In the genomic region with DNA sequence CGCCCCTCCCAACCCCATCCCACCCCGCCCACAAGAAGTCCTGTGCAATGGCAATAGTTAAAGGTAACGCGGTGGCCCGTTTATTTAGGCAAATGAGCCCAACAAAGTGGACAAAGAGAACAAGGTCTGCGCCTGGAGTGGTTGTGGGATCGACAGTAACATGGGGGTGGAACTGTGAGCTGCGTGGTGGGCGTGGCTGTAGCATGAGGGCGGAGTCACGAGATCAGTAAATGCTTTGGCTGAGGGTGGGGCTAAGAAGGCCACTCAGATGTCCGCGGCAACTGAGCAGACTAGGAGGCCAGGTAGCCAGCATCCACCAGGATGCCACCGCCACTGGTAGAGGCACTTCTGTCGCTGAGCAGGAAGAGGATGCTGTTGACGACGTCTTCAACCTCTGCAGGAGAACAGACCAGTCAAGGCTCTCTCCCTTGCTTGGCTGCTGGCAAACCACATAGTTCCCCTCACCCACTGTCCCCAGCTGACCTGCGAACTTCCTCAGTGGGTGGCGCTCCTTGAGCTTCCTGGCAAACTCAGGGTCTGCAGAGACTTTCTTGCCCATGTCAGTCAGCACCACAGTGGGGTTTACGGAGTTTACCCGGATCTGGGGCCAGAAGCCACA, we compare ENCODE assay signal across 7 mouse cellular contexts. TPM values are rescaled to one million over a fixed set of nuclear protein-coding genes. Genes with fewer than 3 reads are reported as not detected.
DNase-seq lines count a peak whose midpoint lies in the region; ATAC-seq and TF ChIP-seq lines count a peak whose summit lies in the region.
"Not testable (repeated sequence)": the region's sequence is repeated elsewhere in the genome, so short reads cannot be mapped to it uniquely, and the experiment has no call there.

No protein-coding gene starts in this region.

- not testable (repeated sequence) for H3K9ac ChIP-seq in heart, embryonic 16.5 days (ENCODE audit: low read length); liver, embryonic 11.5 days (ENCODE audit: low read depth, low read length)

- not testable (repeated sequence) for TF ChIP-seq POLR2A in bone marrow macrophage, adult 2 months (IDR thresholded peaks at IDR 0.05; ENCODE audit: borderline replicate concordance, low read depth, low read length); kidney, adult 2 months (IDR thresholded peaks at IDR 0.05; ENCODE audit: low read depth, low read length)

- ATAC-seq in heart, embryonic 16.5 days (replicated peaks; ENCODE audit: extremely low read depth, insufficient read depth, low FRiP score): not testable (repeated sequence)
- peak; percentile 57 for ATAC-seq in liver, embryonic 11.5 days (replicated peaks; ENCODE audit: low FRiP score)
- ATAC-seq in megakaryocyte progenitor cell, adult 5-6 weeks (replicated peaks; ENCODE audit: poor library complexity): peak; percentile 70

- H3K27ac ChIP-seq in bone marrow macrophage, adult 2 months (ENCODE audit: insufficient read depth, low read depth, low read length): peak overlapping the region; percentile 48
- H3K27ac ChIP-seq in forebrain, embryonic 10.5 days: peak overlapping the region; percentile 66
- H3K27ac ChIP-seq in heart, embryonic 16.5 days (ENCODE audit: low read length); kidney, adult 2 months (ENCODE audit: insufficient read depth, low read depth, low read length); liver, embryonic 11.5 days (ENCODE audit: low read depth, low read length): not testable (repeated sequence)

- H3K9me3 ChIP-seq in forebrain, embryonic 10.5 days; heart, embryonic 16.5 days (replicated peaks; ENCODE audit: control insufficient read depth, low read length); liver, embryonic 11.5 days (ENCODE audit: control insufficient read depth, low read length): not testable (repeated sequence)

- H3K4me2 ChIP-seq in heart, embryonic 16.5 days (ENCODE audit: low read depth, low read length): 0 out of 2 replicates have a peak overlapping the region, but pooled peaks have one; percentile 12
- peak overlapping the region; percentile 53 for H3K4me2 ChIP-seq in liver, embryonic 11.5 days

- H3K4me3 ChIP-seq in bone marrow macrophage, adult 2 months (ENCODE audit: insufficient read depth, low read length): peak overlapping the region; percentile 32
- peak overlapping the region; percentile 37 for H3K4me3 ChIP-seq in forebrain, embryonic 10.5 days
- H3K4me3 ChIP-seq in heart, embryonic 16.5 days (ENCODE audit: low read length); kidney, adult 2 months (ENCODE audit: insufficient read depth, low read depth, low read length): not testable (repeated sequence)
- H3K4me3 ChIP-seq in liver, embryonic 11.5 days (ENCODE audit: low read depth, low read length): peak overlapping the region; percentile 21; the same call in 1 of the 2 replicates

- peaks cover 56% of the 10 kb centered on the region for H3K4me1 ChIP-seq in bone marrow macrophage, adult 2 months (ENCODE audit: control insufficient read depth, insufficient read depth, low read length)
- H3K4me1 ChIP-seq in forebrain, embryonic 10.5 days: peaks cover 28% of the 10 kb centered on the region
- not testable (repeated sequence) for H3K4me1 ChIP-seq in heart, embryonic 16.5 days (ENCODE audit: control insufficient read depth, insufficient read depth, low read length); kidney, adult 2 months (ENCODE audit: control insufficient read depth, insufficient read depth, low read length); liver, embryonic 11.5 days (replicated peaks; ENCODE audit: control insufficient read depth, insufficient read depth, low read length)

- not testable (repeated sequence) for TF ChIP-seq CTCF in bone marrow macrophage, adult 2 months (IDR thresholded peaks at IDR 0.05; ENCODE audit: low read depth, low read length); kidney, adult 2 months (conservative IDR thresholded peaks at IDR 0.05; ENCODE audit: insufficient read depth, insufficient read length, low read depth, low read length)

- H3K36me3 ChIP-seq in forebrain, embryonic 10.5 days (replicated peaks); heart, embryonic 16.5 days (ENCODE audit: control insufficient read depth, insufficient read depth); kidney, adult 2 months (ENCODE audit: control insufficient read depth, insufficient read depth, low read length); liver, embryonic 11.5 days (ENCODE audit: control insufficient read depth, insufficient read depth, low read length): not testable (repeated sequence)

- 3% methylated on average over 18 of the region's 21 CpGs for WGBS in forebrain, embryonic 10.5 days
- WGBS in heart, embryonic 16.5 days: 4% methylated on average over 17 of the region's 21 CpGs
- WGBS in kidney, adult 2 months: 10% methylated on average over 18 of the region's 21 CpGs
- WGBS in liver, embryonic 11.5 days: 2% methylated on average over 18 of the region's 21 CpGs

- H3K27me3 ChIP-seq in forebrain, embryonic 10.5 days (ENCODE audit: poor library complexity, severe bottlenecking): peaks cover 56% of the 10 kb centered on the region
- not testable (repeated sequence) for H3K27me3 ChIP-seq in heart, embryonic 16.5 days (ENCODE audit: control insufficient read depth, insufficient read depth, low read length); kidney, adult 2 months (replicated peaks; ENCODE audit: control insufficient read depth, insufficient read depth, low read length); liver, embryonic 11.5 days (replicated peaks; ENCODE audit: control insufficient read depth, insufficient read depth, low read length)

- DNase-seq in forebrain, embryonic 10.5 days (ENCODE audit: extremely low spot score, low spot score): peak; percentile 64
- DNase-seq in kidney, adult 2 months: peak; percentile 67
- DNase-seq in liver, embryonic 11.5 days (ENCODE audit: low spot score): not testable (repeated sequence)
- peak; percentile 56 for DNase-seq in ovary, postnatal 36 days (ENCODE audit: low spot score)

RNA-seq across cellular contexts. Expression of a gene that starts 2.4 kb away (rescaled TPM):
- polyA plus RNA-seq in bone marrow macrophage, adult 2 months (2012; ENCODE audit: insufficient read depth, insufficient read length, missing spikeins): 57.0 and 81.4 TPM in 2 replicates
- polyA plus RNA-seq in forebrain, embryonic 10.5 days (2016; fragmentation: Nextera tagmentation; extraction: Ambion mirVana): 1.1 and 1.3 TPM in 2 replicates
- polyA plus RNA-seq in heart, embryonic 16.5 days (2015; fragmentation: Nextera tagmentation; extraction: Ambion mirVana): 54.8 and 59.4 TPM in 2 replicates
- 31.3 and 45.3 TPM in 2 replicates for polyA plus RNA-seq in kidney, adult 2 months (2012; rRNA removed)
- 0.22 and 0.32 TPM in 2 replicates for polyA plus RNA-seq in liver, embryonic 11.5 days (2014; fragmentation: Nextera tagmentation; extraction: Ambion mirVana)
- not detected in 2 replicates for total RNA-seq in megakaryocyte progenitor cell, adult 5-6 weeks (2015)
- total RNA-seq in megakaryocyte progenitor cell, adult 5-6 weeks (2017): 1.3 TPM in 1 of 2 replicates, not detected in the other

RNA-seq across cellular contexts. Expression of a gene that starts 2.5 kb away (rescaled TPM):
- polyA plus RNA-seq in bone marrow macrophage, adult 2 months (2012; ENCODE audit: insufficient read depth, insufficient read length, missing spikeins): 65.0 and 65.6 TPM in 2 replicates
- polyA plus RNA-seq in forebrain, embryonic 10.5 days (2016; fragmentation: Nextera tagmentation; extraction: Ambion mirVana): 13.3 and 14.8 TPM in 2 replicates
- polyA plus RNA-seq in heart, embryonic 16.5 days (2015; fragmentation: Nextera tagmentation; extraction: Ambion mirVana): 15.3 and 17.1 TPM in 2 replicates
- 910 and 990 TPM in 2 replicates for polyA plus RNA-seq in kidney, adult 2 months (2012; rRNA removed)
- polyA plus RNA-seq in liver, embryonic 11.5 days (2014; fragmentation: Nextera tagmentation; extraction: Ambion mirVana): 12.9 and 13.2 TPM in 2 replicates
- 16.3 and 18.7 TPM in 2 replicates for total RNA-seq in megakaryocyte progenitor cell, adult 5-6 weeks (2015)
- total RNA-seq in megakaryocyte progenitor cell, adult 5-6 weeks (2017): 16.5 and 17.1 TPM in 2 replicates

RNA-seq across cellular contexts. Expression of a gene that starts 8.3 kb away (rescaled TPM):
- 14.3 and 18.1 TPM in 2 replicates for polyA plus RNA-seq in bone marrow macrophage, adult 2 months (2012; ENCODE audit: insufficient read depth, insufficient read length, missing spikeins)
- polyA plus RNA-seq in forebrain, embryonic 10.5 days (2016; fragmentation: Nextera tagmentation; extraction: Ambion mirVana): 23.8 and 28.4 TPM in 2 replicates
- 8.7 and 10.6 TPM in 2 replicates for polyA plus RNA-seq in heart, embryonic 16.5 days (2015; fragmentation: Nextera tagmentation; extraction: Ambion mirVana)
- polyA plus RNA-seq in kidney, adult 2 months (2012; rRNA removed): 14.5 and 17.0 TPM in 2 replicates
- polyA plus RNA-seq in liver, embryonic 11.5 days (2014; fragmentation: Nextera tagmentation; extraction: Ambion mirVana): 1.2 and 1.8 TPM in 2 replicates
- total RNA-seq in megakaryocyte progenitor cell, adult 5-6 weeks (2015): 0.44 and 0.76 TPM in 2 replicates
- 0.25 TPM in 1 of 2 replicates, not detected in the other for total RNA-seq in megakaryocyte progenitor cell, adult 5-6 weeks (2017)

RNA-seq across cellular contexts. Expression of a gene that starts 15.8 kb away (rescaled TPM):
- polyA plus RNA-seq in bone marrow macrophage, adult 2 months (2012; ENCODE audit: insufficient read depth, insufficient read length, missing spikeins): 34.3 and 46.1 TPM in 2 replicates
- 51.9 and 59.2 TPM in 2 replicates for polyA plus RNA-seq in forebrain, embryonic 10.5 days (2016; fragmentation: Nextera tagmentation; extraction: Ambion mirVana)
- polyA plus RNA-seq in heart, embryonic 16.5 days (2015; fragmentation: Nextera tagmentation; extraction: Ambion mirVana): 34.1 and 34.8 TPM in 2 replicates
- 17.5 and 19.5 TPM in 2 replicates for polyA plus RNA-seq in kidney, adult 2 months (2012; rRNA removed)
- 34.2 and 38.3 TPM in 2 replicates for polyA plus RNA-seq in liver, embryonic 11.5 days (2014; fragmentation: Nextera tagmentation; extraction: Ambion mirVana)
- 10.6 and 11.0 TPM in 2 replicates for total RNA-seq in megakaryocyte progenitor cell, adult 5-6 weeks (2015)
- 37.6 and 42.3 TPM in 2 replicates for total RNA-seq in megakaryocyte progenitor cell, adult 5-6 weeks (2017)

RNA-seq across cellular contexts. Expression of a gene that starts 16.0 kb away (rescaled TPM):
- 109 and 110 TPM in 2 replicates for polyA plus RNA-seq in bone marrow macrophage, adult 2 months (2012; ENCODE audit: insufficient read depth, insufficient read length, missing spikeins)
- polyA plus RNA-seq in forebrain, embryonic 10.5 days (2016; fragmentation: Nextera tagmentation; extraction: Ambion mirVana): 118 and 133 TPM in 2 replicates
- polyA plus RNA-seq in heart, embryonic 16.5 days (2015; fragmentation: Nextera tagmentation; extraction: Ambion mirVana): 107 and 112 TPM in 2 replicates
- 157 and 166 TPM in 2 replicates for polyA plus RNA-seq in kidney, adult 2 months (2012; rRNA removed)
- 178 and 192 TPM in 2 replicates for polyA plus RNA-seq in liver, embryonic 11.5 days (2014; fragmentation: Nextera tagmentation; extraction: Ambion mirVana)
- total RNA-seq in megakaryocyte progenitor cell, adult 5-6 weeks (2015): 116 and 136 TPM in 2 replicates
- 100 and 106 TPM in 2 replicates for total RNA-seq in megakaryocyte progenitor cell, adult 5-6 weeks (2017)

Comparison
In these comparisons a context has a peak if more than half of its experiments do, and no peak if none do; other contexts are left out.
1. RNA of a gene that starts 2.4 kb away (polyA plus RNA-seq): 57.0 to 81.4 TPM in bone marrow macrophage, adult 2 months, 54.8 to 59.4 TPM in heart, embryonic 16.5 days and 31.3 to 45.3 TPM in kidney, adult 2 months; 1.1 to 1.3 TPM in forebrain, embryonic 10.5 days and 0.22 to 0.32 TPM in liver, embryonic 11.5 days; every median in the first group is over 10 times any median in the second.
2. RNA of a gene that starts 2.5 kb away (polyA plus RNA-seq): 910 to 990 TPM in kidney, adult 2 months; 65.0 to 65.6 TPM in bone marrow macrophage, adult 2 months, 15.3 to 17.1 TPM in heart, embryonic 16.5 days, 13.3 to 14.8 TPM in forebrain, embryonic 10.5 days and 12.9 to 13.2 TPM in liver, embryonic 11.5 days; every median in the first group is over 10 times any median in the second.